Comparison of ENCODE assay signal across 39 mouse cellular contexts in the genomic region with DNA sequence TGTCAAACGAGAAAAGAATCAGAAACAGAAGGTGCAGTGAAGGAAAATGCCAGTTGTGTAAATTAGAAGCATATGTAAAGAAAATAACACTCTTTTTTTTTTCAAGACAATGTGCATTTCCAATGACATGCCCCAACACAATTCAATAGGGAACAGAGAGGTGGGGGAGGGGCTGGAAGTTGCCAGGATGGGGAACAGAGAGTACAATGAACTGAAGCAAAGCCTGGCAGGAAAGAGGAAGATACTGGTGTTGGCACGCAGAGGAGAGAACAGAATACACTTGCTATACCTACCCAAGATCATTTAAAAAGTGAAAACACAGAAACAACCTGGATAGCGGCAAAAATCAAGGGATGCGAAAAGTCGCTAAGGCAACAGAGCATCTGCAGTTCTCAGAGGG. TPM values are rescaled to one million over a fixed set of nuclear protein-coding genes. Genes with fewer than 3 reads are reported as not detected.
"Had no signal": no experiment of that assay in that cellular context is flagged by ENCODE, and none has a peak within 500 bp of the region (broad histone marks: within the 10 kb centered on the region; RNA-seq: fewer than 3 reads in every experiment).

No protein-coding gene starts in this region.

- H3K36me3 ChIP-seq: embryonic facial prominence, embryonic 10.5 days; embryonic facial prominence, embryonic 12.5 days; embryonic facial prominence, embryonic 13.5 days; embryonic facial prominence, embryonic 15.5 days; forebrain, embryonic 10.5 days; forebrain, embryonic 12.5 days; forebrain, embryonic 15.5 days had no signal

- H3K4me3 ChIP-seq: embryonic facial prominence, embryonic 10.5 days; embryonic facial prominence, embryonic 12.5 days; embryonic facial prominence, embryonic 13.5 days; embryonic facial prominence, embryonic 15.5 days; erythroblast, embryonic 14.5 days; forebrain, embryonic 10.5 days; forebrain, embryonic 12.5 days; forebrain, embryonic 13.5 days; forebrain, embryonic 15.5 days; gastrocnemius, adult 2 months; heart, adult 2 months had no signal

- H3K27ac ChIP-seq: embryonic facial prominence, embryonic 10.5 days; embryonic facial prominence, embryonic 12.5 days; embryonic facial prominence, embryonic 13.5 days; embryonic facial prominence, embryonic 15.5 days; forebrain, embryonic 10.5 days; forebrain, embryonic 12.5 days; forebrain, embryonic 13.5 days; forebrain, embryonic 15.5 days; gastrocnemius, adult 2 months; heart, adult 2 months had no signal

- ATAC-seq: forebrain, embryonic 13.5 days; forebrain, embryonic 14.5 days; forebrain, embryonic 15.5 days; forebrain, embryonic 16.5 days; forebrain, postnatal 0 days had no signal

- H3K27me3 ChIP-seq: forebrain, embryonic 13.5 days; forebrain, embryonic 15.5 days had no signal

- H3K4me1 ChIP-seq: embryonic facial prominence, embryonic 15.5 days; forebrain, embryonic 12.5 days; forebrain, embryonic 13.5 days; forebrain, embryonic 15.5 days had no signal

- DNase-seq: cerebellum, adult 2 months; cerebellum, adult 8-10 months; cerebellum, adult 9-10 months; cerebellum, adult 9-11 months; cerebellum, postnatal 10 days; cerebellum, postnatal 14 days; cerebellum, postnatal 25 days; cerebellum, postnatal 36 days; embryo, embryonic 11 days; forebrain, postnatal 0 days; gastrocnemius, adult 2 months; gastrocnemius, postnatal 14 days; gastrocnemius, postnatal 25 days; gastrocnemius, postnatal 36 days; heart, adult 11 months; heart, adult 18-20 months; heart, adult 2 months had no signal

RNA-seq across cellular contexts. Expression of gene Gm12830, which starts 41.6 kb away (rescaled TPM):
- total RNA-seq: common myeloid progenitor, adult 5-6 weeks; forebrain, postnatal 0 days; gastrocnemius, adult 18-20 months; gastrocnemius, adult 2 months; gastrocnemius, adult 8-10 months; gastrocnemius, postnatal 14 days; gastrocnemius, postnatal 25 days; gastrocnemius, postnatal 36 days; gastrocnemius, postnatal 4 days; heart, adult 18-20 months; heart, adult 2 months; heart, adult 8-10 months had no signal
- polyA plus RNA-seq: cerebellum, adult 2 months; cortical plate, adult 2 months; embryonic facial prominence, embryonic 10.5 days; embryonic facial prominence, embryonic 11.5 days; embryonic facial prominence, embryonic 12.5 days; embryonic facial prominence, embryonic 13.5 days; embryonic facial prominence, embryonic 14.5 days; embryonic facial prominence, embryonic 15.5 days; erythroblast, embryonic 14.5 days; forebrain, embryonic 10.5 days; forebrain, embryonic 11.5 days; forebrain, embryonic 13.5 days; forebrain, embryonic 14.5 days; forebrain, embryonic 15.5 days; forebrain, embryonic 16.5 days; forebrain, postnatal 0 days; frontal cortex, adult 2 months; gonadal fat pad, adult 2 months; heart, adult 2 months had no signal
